Mouse (Mus musculus): ENCODE data around the gene Inppl1.
A peak's percentile ranks its signal among the peaks of the same experiment; 100 is the strongest.

Inppl1 gene

DNA sequence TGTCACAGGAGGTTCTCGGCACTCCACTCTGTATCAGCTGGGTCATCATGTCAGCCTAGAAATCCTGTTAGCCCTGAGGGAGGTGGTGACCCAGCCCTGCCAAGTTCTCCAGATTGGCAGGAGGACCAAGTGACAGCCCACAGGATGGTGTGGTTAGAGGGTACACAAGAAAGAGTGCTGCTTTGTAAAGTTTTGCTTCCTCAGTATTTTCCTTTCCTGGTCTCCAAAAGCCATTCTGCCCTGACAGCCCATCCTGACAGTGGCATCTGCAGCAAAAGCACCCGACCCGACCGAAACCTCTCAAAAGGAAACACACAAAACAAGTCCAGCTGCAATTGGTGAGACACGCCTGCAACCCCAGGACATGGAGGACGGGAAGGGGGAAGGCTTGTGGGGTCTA, 6.2 kb upstream of the Inppl1 start:
- no peak for DNase-seq (ENCODE audit: low spot score)

- no peak for DNase-seq (ENCODE audit: low spot score)
Measured at GRCm38 (mm10) chr7:101837154-101837605, 849 bp downstream of the Inppl1 start.

DNA sequence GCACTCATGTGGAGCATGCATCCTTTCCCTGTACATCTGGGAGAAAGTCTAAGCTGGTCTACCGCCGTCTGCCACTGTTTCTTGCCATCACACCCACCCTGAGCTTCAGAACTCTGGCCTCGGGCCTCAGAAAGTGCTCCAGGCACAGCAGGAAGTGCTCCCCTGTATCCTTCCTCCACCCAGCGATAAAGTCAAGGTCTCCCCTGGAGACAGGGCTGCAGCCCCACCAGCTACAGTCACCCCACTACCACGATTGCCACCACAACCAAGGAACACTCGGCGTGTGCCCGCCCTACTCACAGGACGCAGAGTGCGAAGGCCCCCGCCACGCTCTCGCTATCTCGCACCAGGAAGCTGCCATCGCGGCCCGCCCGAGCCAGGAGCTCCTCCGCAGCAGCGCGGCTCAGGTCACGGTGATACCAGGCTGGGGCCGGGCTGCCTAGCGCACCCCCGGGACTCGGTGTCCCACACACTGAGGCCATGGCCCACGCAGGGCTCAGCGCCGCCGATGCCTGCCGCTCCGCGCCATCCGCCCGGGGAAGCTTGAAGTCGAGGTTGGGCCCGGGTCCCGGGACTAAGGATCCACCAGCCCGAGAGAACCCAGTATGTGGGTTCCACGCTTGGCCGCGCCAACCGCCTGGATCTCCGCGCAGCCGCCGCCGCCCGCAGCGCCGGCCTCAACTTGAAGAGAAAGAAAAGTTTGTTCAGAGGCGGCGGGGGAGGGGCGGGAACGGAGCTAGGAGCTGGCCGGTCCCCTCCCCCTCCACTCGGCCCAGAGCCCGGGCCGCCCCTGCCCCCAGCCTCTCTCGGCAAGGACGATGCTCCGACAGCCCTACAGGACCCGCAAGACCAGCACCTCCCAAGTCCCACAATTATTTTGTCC, 1.5 kb downstream of the Inppl1 start:
- peak; percentile 64 for DNase-seq (ENCODE audit: low spot score)

DNA sequence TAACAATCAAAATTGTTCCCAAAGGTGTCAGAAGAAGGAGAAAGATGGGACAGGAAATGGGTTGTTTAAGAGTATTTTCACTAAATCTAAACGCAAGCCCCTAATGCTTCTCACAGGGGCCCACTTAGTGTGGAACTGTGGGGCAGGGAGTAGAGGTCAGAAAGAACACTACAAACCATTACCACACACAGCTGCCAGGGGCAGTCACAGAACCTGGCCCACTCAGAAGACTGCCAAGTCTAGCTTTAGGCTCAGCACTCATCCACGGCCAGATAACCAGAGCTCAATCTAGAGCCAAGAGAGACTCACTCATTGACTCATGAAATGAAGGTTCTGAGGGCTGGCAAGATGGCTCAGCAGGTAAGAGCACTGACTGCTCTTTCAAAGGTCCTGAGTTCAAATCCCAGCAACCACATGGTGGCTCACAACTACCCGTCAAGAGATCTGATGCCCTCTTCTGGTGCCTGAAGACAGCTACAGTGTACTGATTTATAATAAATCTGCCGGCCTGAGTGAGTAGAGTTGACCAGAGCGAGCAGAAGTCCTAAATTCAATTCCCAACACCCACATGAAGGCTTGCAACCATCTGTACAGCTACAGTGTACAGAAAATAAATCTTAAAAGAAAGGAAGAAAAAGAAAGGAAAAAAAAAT, 2.4 kb downstream of the Inppl1 start:
- DNase-seq (ENCODE audit: low spot score), result no peak

DNA sequence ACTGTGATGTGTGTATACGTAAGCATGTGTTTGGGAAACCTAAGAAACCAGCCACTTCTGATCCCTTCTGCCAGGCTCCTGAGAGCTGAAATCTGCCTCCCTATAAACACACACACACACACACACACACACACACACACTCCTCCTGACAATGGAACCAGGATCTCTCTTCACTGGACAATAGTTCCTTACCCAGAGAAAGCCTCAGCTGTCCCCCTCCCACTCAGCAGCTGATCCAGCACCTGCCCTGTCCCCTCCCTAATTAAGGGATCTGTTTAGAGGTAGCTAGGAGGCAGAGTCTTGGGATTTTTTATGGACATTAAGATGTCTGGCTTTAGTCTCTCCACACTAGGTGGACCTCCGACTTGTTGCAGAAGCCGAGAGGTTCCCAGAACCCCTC, 3.1 kb downstream of the Inppl1 start:
- DNase-seq (ENCODE audit: low spot score), result no peak

DNA sequence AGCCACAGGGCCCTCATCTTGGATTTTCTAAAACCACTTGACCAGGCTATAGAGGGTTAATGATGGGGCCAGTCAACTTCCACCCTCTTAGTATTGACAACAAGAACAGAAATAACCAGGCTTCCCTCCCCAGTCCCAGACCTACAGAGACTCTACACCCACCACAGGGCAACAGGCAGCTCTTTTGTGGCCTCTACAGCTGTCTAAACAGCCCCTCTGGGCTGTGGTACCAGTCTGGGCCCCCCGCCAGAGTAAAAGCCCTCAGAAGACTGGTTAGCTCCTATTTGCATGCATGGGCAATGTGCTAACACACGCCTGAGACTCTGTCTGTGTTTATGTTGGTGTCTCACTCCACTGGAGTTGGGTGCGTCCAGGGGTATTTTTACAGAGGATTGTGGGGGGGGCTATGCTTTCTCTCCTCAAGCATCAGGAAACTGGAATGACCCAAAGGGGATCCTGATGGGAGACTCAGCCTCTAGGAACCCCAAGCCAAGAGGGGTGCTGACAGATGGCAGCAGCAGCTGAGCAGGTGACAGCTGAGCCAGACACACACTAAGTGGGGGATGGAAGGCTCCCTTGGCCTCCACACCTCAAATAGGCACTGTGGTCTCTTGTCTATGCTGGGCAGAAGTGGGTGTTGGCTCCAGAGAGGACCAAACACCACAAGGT, 4.0 kb downstream of the Inppl1 start:
- DNase-seq (ENCODE audit: low spot score), result no peak

DNA sequence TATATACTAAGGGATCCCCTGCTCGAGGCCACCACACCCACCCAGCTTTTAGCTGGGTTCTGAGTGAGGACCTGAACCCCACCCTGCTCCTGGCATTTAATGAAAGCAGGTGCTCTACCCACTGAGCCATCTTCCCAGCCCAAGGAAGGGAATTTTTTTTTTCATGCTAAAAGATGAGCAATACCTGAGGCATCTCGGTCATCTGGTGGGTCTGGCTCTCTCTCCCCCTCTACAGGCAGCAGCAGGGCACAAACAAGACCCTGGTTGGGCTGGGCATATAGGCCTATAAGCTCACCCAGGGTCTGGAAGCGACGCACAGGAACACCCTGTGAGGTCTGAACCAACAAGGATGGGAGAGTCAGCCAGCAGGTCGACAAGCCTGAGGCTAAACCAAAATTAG, 4.7 kb downstream of the Inppl1 start:
- no peak for DNase-seq (ENCODE audit: low spot score)

- DNase-seq (ENCODE audit: low spot score), result no peak
Measured at GRCm38 (mm10) chr7:101832372-101832771, 5.7 kb downstream of the Inppl1 start.

GRCm38 (mm10) chr7:101831437-101831836, 6.6 kb downstream of the Inppl1 start:
- DNase-seq (ENCODE audit: low spot score), result no peak

- no peak for DNase-seq (ENCODE audit: low spot score)
Measured at GRCm38 (mm10) chr7:101830373-101830772, 7.7 kb downstream of the Inppl1 start.

DNA sequence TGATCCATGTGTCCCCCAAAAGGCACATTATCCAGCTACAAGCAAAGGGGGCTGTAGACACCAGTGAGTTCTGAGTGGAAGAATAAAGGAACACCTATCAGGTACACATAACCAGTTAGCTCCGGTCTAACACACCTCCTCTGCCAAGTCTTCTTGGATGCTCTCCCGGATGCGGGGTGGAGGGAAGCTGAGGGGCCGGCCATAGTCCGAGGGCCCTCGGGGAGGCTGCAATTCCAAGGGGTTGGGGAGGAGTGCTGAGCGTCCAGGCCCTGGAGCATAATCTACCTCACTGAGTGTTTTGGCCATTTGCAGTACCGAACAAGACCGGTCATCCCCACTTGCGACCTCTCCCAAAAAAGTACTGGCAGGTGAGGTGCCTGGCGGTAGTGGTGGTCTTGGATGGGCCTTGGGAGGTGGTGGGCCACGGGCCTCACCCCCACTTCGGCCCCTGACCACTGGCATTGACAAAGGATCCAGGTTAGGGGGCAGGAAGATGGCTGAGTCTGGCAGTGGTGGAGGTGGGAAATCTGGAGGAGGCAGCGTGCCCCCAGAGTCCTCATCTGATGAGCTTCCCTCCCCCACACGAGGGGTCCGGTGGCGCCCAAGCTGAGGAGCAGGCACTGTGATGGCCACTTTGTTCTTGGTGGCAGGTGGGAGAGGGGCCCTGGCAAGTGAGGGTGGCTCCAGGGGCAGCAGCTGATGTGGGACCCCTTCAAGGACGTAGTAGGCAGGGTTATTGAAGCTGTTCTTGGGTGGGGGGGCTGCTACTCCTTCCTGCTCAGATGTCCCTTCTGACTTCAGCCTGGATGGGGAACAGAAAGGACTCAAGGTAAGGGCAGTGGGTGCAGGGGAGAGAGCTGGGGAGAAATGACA, 14.0 kb downstream of the Inppl1 start:
- DNase-seq (ENCODE audit: low spot score), result no peak

- DNase-seq (ENCODE audit: low spot score), result no peak
Measured at GRCm38 (mm10) chr7:101822836-101823757, 14.9 kb downstream of the Inppl1 start.

DNA sequence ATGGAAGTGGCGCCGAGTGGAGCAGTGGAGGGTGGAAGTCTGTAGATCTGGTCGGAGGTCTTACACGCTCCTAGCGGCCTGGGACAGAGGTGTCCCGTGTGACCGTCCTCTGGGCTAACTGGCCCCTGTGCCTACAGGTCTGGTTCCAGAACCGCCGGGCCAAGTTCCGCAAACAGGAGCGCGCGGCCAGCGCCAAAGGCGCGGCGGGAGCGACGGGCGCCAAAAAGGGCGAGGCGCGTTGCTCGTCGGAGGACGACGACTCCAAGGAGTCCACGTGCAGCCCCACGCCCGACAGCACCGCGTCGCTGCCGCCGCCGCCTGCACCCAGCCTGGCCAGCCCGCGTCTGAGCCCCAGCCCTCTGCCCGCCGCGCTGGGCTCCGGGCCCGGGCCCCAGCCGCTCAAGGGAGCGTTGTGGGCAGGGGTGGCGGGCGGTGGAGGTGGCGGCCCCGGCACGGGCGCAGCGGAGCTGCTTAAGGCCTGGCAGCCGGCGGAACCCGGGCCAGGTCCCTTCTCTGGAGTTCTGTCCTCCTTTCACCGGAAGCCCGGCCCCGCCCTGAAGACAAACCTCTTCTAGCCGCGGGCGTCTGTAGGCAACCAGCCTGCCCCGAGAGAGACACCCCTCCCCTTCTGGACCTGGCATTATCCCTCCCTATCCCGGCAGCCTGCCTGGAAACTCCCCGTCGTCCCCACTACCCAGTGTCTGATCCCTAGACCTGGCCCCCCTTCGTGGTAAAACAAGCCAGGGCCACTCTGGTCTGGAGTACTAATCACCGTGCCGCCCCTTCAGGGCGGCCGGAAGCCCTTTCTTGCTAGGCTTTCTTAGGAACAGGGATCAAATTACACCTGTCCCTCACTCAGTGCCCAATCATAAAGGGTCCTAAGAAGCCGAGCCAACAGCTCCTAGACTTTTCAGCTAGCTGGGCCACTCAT, 16.2 kb downstream of the Inppl1 start:
- peak; percentile 47 for DNase-seq (ENCODE audit: low spot score)

- DNase-seq (ENCODE audit: low spot score), result no peak
Measured at GRCm38 (mm10) chr7:101820295-101821030, 17.6 kb downstream of the Inppl1 start.

- DNase-seq (ENCODE audit: low spot score), result no peak
Measured at GRCm38 (mm10) chr7:101817861-101818401, 20.1 kb downstream of the Inppl1 start, which contains the start of gene Phox2a. Phox2a (plus strand) TSS chr7:101818313.

- DNase-seq (ENCODE audit: low spot score), result no peak
Measured at GRCm38 (mm10) chr7:101777053-101777452, 61.0 kb downstream of the Inppl1 start.

DNA sequence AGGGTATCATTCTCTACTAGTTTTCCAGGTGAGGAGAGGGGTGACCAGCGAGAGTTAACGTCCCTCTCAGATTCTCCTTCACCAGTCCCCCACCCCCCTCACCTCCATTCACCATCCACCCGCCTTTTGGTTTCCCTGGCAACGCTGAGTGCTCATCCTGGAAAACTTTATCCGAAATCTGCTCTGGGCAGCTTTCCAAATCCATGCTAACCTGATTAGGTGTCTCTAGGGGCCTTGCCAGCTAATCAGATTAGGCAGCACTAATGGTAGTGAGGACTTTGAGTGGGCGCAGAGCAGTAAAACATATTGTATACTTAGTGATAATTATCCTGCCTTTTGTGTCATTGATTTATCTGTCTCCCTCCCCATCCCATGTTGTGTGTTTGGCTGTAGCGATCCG, 65.3 kb downstream of the Inppl1 start:
- no peak for DNase-seq (ENCODE audit: low spot score)
